Mouse (Mus musculus) heart, embryonic 16.5 days (tissue): Measurements from ENCODE around the gene Cd6. TPM values are rescaled to one million over a fixed set of nuclear protein-coding genes. Genes with fewer than 3 reads are reported as not detected.
A peak's percentile ranks its signal among the peaks of the same experiment; 100 is the strongest.

Experiments used
- ATAC-seq: fragments of 200-750 bp; cut with Nextera tagmentation; replicated peaks from 2 replicates; pipeline ENCODE4 v1.8.0; 2017; ENCODE audit warnings: moderate number of reproducible peaks; ENCODE audit not compliant: insufficient read depth, low FRiP score; ENCODE audit errors: extremely low read depth
- H3K27ac ChIP-seq: fragments of 300-500 bp; sonication (generic); 2 replicates; pipeline ENCODE4 v1.5.1; 2014; ENCODE audit warnings: mild to moderate bottlenecking, low read length, control low read depth, moderate library complexity
- H3K27me3 ChIP-seq: fragments of 300-500 bp; sonication (generic); 2 replicates; pipeline ENCODE4 v1.6.1; 2014; ENCODE audit warnings: low read length, mixed read lengths; ENCODE audit not compliant: control insufficient read depth, insufficient read depth
- H3K36me3 ChIP-seq: fragments of 300-500 bp; sonication (generic); 2 replicates; pipeline ENCODE4 v1.6.1; 2014; ENCODE audit not compliant: control insufficient read depth, insufficient read depth
- H3K4me1 ChIP-seq: fragments of 300-500 bp; sonication (generic); 2 replicates; pipeline ENCODE4 v1.6.1; 2014; ENCODE audit warnings: low read length, mixed read lengths; ENCODE audit not compliant: control insufficient read depth, insufficient read depth
- H3K4me2 ChIP-seq: fragments of 300-500 bp; sonication (generic); 2 replicates; pipeline ENCODE4 v1.6.1; 2014; ENCODE audit warnings: low read depth, mild to moderate bottlenecking, control low read depth, low read length
- H3K4me3 ChIP-seq: fragments of 300-500 bp; sonication (generic); 2 replicates; pipeline ENCODE4 v1.5.1; 2014; ENCODE audit warnings: mild to moderate bottlenecking, control low read depth, low read length
- H3K9ac ChIP-seq: fragments of 300-500 bp; sonication (generic); 2 replicates; pipeline ENCODE4 v1.6.1; 2014; ENCODE audit warnings: low read length, control low read depth
- H3K9me3 ChIP-seq: fragments of 300-500 bp; sonication (generic); replicated peaks from 2 replicates; pipeline ENCODE4 v1.6.1; 2016; ENCODE audit warnings: low read length; ENCODE audit not compliant: control insufficient read depth
- WGBS: fragments of 180-500 bp; shearing (Covaris S2); extraction: QIAGEN DNeasy Blood & Tissue Kit; methylation state at CpG from one replicate; pipeline ENCODE4 v1.1.7; 2014; 5-methylcytosine and 5-hydroxymethylcytosine counted together
- polyA plus RNA-seq: library from polyadenylated mRNA; unstranded; fragments of >200 nt; fragmentation: Nextera tagmentation; extraction: Ambion mirVana; gene quantifications from 2 replicates; pipeline ENCODE4 v1.2.1, GENCODE M21; 2015

The Cd6 gene
- polyA plus RNA-seq, 1 experiment from 2014 or later, result 4.3 TPM

DNA sequence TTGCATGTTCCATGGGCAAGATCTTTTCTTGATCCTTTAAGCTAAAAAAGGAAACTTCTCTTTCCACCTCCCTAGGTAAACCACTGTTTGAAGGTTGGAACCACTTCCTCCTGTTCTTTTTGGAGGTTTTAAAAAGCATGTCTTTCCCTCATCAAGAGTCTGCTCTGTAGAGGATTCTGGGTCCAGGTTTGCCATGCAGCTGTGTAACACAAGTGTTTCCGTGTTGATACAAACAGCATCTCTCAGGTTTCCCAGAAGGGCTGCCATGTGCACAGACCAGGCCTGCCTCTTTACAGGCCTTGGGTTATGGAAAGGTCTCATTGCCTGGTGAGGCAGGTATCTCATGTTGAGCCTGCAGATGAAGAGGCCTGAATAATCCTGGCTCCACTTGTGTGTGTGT, 78.3 kb downstream of the Cd6 start:
- Histone ChIP-seq H3K9me3 (no peaks in the 10 kb centered on the region), H3K4me3 (no peak overlapping the region), H3K4me2 (no peak overlapping the region), H3K27me3 (no peaks in the 10 kb centered on the region), H3K4me1 (no peaks in the 10 kb centered on the region), H3K27ac (no peak overlapping the region), H3K9ac (no peak overlapping the region), H3K36me3 (no peaks in the 10 kb centered on the region)
- 64% methylated on average over 1 of the region's 1 CpGs for WGBS
- ATAC-seq, result no peak

DNA sequence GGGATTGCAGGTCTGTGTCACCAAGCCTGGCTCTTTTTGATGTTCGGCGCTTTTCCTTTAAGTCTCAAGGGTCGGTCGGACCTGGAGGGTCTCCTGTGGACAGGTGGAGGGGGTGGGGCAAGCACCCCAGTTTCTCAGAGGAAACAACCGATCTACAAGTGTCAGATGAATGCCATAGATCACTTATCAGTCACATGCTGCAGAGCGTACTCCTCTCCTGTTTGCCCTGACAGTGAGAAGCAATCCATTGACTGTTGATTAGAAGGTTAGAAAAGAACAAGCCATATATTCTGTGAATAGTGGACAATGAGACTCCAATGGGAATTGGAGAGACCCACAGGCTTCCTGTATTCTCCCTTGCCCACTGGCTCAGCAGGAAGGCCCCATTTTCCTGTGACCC, 79.7 kb downstream of the Cd6 start:
- Histone ChIP-seq H3K4me2 (no peak overlapping the region), H3K4me3 (no peak overlapping the region), H3K9ac (no peak overlapping the region), H3K27ac (no peak overlapping the region), H3K36me3 (no peaks in the 10 kb centered on the region), H3K9me3 (no peaks in the 10 kb centered on the region), H3K4me1 (no peaks in the 10 kb centered on the region), H3K27me3 (no peaks in the 10 kb centered on the region)
- 77% methylated on average over 6 of the region's 6 CpGs for WGBS
- ATAC-seq, result no peak

GRCm38 (mm10) chr19:10749295-10749694, 80.6 kb downstream of the Cd6 start:
- H3K4me2 ChIP-seq, result no peak overlapping the region
- no peaks in the 10 kb centered on the region for H3K36me3 ChIP-seq
- no peaks in the 10 kb centered on the region for H3K9me3 ChIP-seq
- WGBS, result 89% methylated on average over 6 of the region's 6 CpGs
- H3K4me3 ChIP-seq, result no peak overlapping the region
- H3K9ac ChIP-seq, result no peak overlapping the region
- ATAC-seq, result no peak
- no peaks in the 10 kb centered on the region for H3K27me3 ChIP-seq
- no peak overlapping the region for H3K27ac ChIP-seq
- no peaks in the 10 kb centered on the region for H3K4me1 ChIP-seq

GRCm38 (mm10) chr19:10748401-10749102, 81.3 kb downstream of the Cd6 start:
- Histone ChIP-seq H3K4me3 (no peak overlapping the region), H3K9me3 (no peaks in the 10 kb centered on the region), H3K27ac (no peak overlapping the region), H3K27me3 (no peaks in the 10 kb centered on the region), H3K4me2 (no peak overlapping the region), H3K9ac (no peak overlapping the region), H3K4me1 (no peaks in the 10 kb centered on the region), H3K36me3 (no peaks in the 10 kb centered on the region)
- WGBS, result 68% methylated on average over 11 of the region's 11 CpGs
- ATAC-seq, result no peak

DNA sequence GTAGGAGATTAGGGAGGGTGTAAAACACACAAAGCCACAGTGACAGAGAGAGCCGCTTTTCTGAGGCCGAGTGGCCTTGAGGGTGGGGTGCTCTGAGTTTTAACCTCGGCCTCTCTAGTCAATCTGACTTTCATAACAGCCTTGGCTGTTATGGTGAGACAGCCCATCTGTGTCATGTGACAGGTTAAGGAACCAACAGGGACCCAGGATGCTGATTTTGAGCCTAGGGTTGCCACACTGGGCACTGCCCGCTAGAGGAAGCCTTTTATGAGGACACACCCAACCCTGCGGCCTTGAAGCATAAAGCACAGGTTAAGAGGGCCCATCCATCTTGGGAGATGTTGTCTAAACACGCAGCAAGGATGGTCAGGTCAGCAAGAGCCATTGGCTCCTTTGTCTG, 82.1 kb downstream of the Cd6 start:
- Histone ChIP-seq H3K4me2 (no peak overlapping the region), H3K4me3 (no peak overlapping the region), H3K9me3 (no peaks in the 10 kb centered on the region), H3K9ac (no peak overlapping the region), H3K27ac (no peak overlapping the region), H3K4me1 (no peaks in the 10 kb centered on the region), H3K36me3 (no peaks in the 10 kb centered on the region), H3K27me3 (no peaks in the 10 kb centered on the region)
- ATAC-seq, result no peak
- WGBS, result 82% methylated on average over 6 of the region's 6 CpGs

DNA sequence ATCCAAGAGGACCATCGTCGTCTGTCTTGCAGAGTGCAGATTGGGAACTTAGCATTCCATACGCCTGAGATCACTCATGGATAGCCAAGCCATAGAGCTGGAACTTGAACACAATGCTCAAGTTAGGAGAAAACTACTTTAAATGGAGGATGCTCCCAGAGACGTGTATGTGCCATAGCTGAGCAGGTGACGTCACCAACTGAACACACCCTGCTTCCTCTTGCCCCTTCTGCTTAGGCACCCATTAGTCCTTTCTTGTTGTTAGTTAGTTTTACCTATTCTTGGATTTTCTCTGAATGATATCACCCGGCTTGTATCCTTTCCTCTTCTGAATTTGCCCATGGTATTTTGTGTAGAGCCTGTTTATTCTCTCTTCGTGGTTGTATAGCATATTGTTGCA, 82.7 kb downstream of the Cd6 start:
- Histone ChIP-seq H3K27me3 (no peaks in the 10 kb centered on the region), H3K27ac (no peak overlapping the region), H3K36me3 (no peaks in the 10 kb centered on the region), H3K4me3 (no peak overlapping the region), H3K4me1 (no peaks in the 10 kb centered on the region), H3K9me3 (no peaks in the 10 kb centered on the region), H3K9ac (no peak overlapping the region), H3K4me2 (no peak overlapping the region)
- WGBS, result 66% methylated on average over 7 of the region's 7 CpGs
- no peak for ATAC-seq

DNA sequence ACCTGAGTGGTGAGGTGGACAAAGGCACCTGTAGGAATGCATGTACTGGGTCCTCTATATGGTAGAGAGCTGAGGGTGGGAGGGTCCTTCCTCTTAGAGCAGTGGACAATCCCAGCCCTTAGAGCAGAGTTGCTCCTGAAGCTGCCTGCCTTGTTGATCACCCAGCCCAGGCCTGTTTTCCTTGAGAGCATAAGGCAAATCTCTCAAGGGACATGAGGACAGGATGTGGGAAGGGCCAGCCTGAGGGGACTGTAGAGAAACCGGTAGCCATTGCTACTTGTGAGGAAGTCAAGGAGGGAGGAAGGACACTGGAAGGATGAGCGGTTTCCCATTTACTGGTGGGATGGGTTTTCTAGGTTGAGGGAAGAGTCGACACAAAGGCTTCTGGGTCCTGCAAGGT, 87.3 kb downstream of the Cd6 start:
- no peak overlapping the region for H3K9ac ChIP-seq
- no peak overlapping the region for H3K4me3 ChIP-seq
- H3K27ac ChIP-seq, result no peak overlapping the region
- peaks cover 6% of the 10 kb centered on the region for H3K4me1 ChIP-seq
- no peak for ATAC-seq
- no peak overlapping the region for H3K4me2 ChIP-seq
- 78% methylated on average over 3 of the region's 3 CpGs for WGBS
- H3K36me3 ChIP-seq, result no peaks in the 10 kb centered on the region
- no peaks in the 10 kb centered on the region for H3K27me3 ChIP-seq
- H3K9me3 ChIP-seq, result no peaks in the 10 kb centered on the region

DNA sequence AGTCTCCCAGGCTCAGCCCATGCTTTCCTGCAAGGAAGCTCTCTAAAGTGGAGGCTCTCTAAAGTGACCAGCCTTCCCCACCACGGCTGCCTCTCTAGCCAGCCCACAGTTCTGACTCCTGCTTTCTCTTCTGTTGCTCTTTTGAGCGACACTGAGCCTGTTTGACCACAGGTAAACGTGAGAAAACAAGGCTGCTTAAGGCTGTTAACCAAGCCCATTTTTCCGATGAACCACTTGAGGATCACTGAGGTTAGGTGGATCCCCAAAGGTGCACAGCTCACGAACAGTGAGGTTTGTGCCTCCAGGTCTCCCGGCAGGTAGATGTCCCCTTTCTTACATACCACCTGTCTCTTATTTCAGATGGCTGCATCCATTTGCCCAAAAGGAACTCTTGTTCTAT, 87.7 kb downstream of the Cd6 start:
- WGBS, result 78% methylated on average over 6 of the region's 6 CpGs
- H3K27ac ChIP-seq, result no peak overlapping the region
- ATAC-seq, result no peak
- H3K27me3 ChIP-seq, result no peaks in the 10 kb centered on the region
- H3K4me3 ChIP-seq, result no peak overlapping the region
- no peak overlapping the region for H3K4me2 ChIP-seq
- H3K36me3 ChIP-seq, result no peaks in the 10 kb centered on the region
- H3K9me3 ChIP-seq, result no peaks in the 10 kb centered on the region
- peaks cover 6% of the 10 kb centered on the region for H3K4me1 ChIP-seq
- H3K9ac ChIP-seq, result no peak overlapping the region

GRCm38 (mm10) chr19:10740641-10741440, 89.0 kb downstream of the Cd6 start:
- Histone ChIP-seq H3K9ac (no peak overlapping the region), H3K36me3 (no peaks in the 10 kb centered on the region), H3K4me1 (peaks cover 6% of the 10 kb centered on the region), H3K9me3 (no peaks in the 10 kb centered on the region), H3K4me3 (no peak overlapping the region), H3K27ac (no peak overlapping the region), H3K4me2 (peak overlapping the region; percentile 3; the same call in 1 of the 2 replicates), H3K27me3 (no peaks in the 10 kb centered on the region)
- no peak for ATAC-seq
- 26% methylated on average over 11 of the region's 11 CpGs for WGBS
